Mouse (Mus musculus) midbrain, embryonic 12.5 days (tissue): ENCODE measurements around the gene Gldc. TPM values are rescaled to one million over a fixed set of nuclear protein-coding genes. Genes with fewer than 3 reads are reported as not detected.
"Not testable (repeated sequence)": the region's sequence is repeated elsewhere in the genome, so short reads cannot be mapped to it uniquely, and the experiment has no call there.

Experiments
- ATAC-seq: fragments of 200-750 bp; cut with Nextera tagmentation; 2 replicates; pipeline ENCODE4 v1.8.0; 2017; ENCODE audit warnings: low read depth, moderate TSS enrichment, moderate library complexity; ENCODE audit not compliant: low FRiP score
- H3K27ac ChIP-seq: fragments of 300-500 bp; sonication (generic); replicated peaks from 2 replicates; pipeline ENCODE4 v1.5.1; 2016; ENCODE audit warnings: mild to moderate bottlenecking
- H3K27me3 ChIP-seq: fragments of 300-500 bp; sonication (generic); 2 replicates; pipeline ENCODE4 v1.6.1; 2016; ENCODE audit warnings: mild to moderate bottlenecking
- H3K36me3 ChIP-seq: fragments of 300-500 bp; sonication (generic); 2 replicates; pipeline ENCODE4 v1.6.1; 2016
- H3K4me1 ChIP-seq: fragments of 300-500 bp; sonication (generic); 2 replicates; pipeline ENCODE4 v1.6.1; 2016
- H3K4me2 ChIP-seq: fragments of 300-500 bp; sonication (generic); replicated peaks from 2 replicates; pipeline ENCODE4 v1.6.1; 2016; ENCODE audit warnings: mild to moderate bottlenecking, moderate library complexity
- H3K4me3 ChIP-seq: fragments of 300-500 bp; sonication (generic); 2 replicates; pipeline ENCODE4 v1.5.1; 2016; ENCODE audit warnings: mild to moderate bottlenecking
- H3K9ac ChIP-seq: fragments of 300-500 bp; sonication (generic); replicated peaks from 2 replicates; pipeline ENCODE4 v1.6.1; 2016; ENCODE audit warnings: mild to moderate bottlenecking, moderate library complexity
- H3K9me3 ChIP-seq: fragments of 300-500 bp; sonication (generic); 2 replicates; pipeline ENCODE4 v1.6.1; 2016; ENCODE audit warnings: mild to moderate bottlenecking
- WGBS: fragments of 180-500 bp; shearing (Covaris S2); methylation state at CpG from one replicate; pipeline ENCODE4 v1.1.7; 2016; 5-methylcytosine and 5-hydroxymethylcytosine counted together
- polyA plus RNA-seq: library from polyadenylated mRNA; unstranded; fragments of >200 nt; fragmentation: Nextera tagmentation; extraction: Ambion mirVana; gene quantifications from 2 replicates; pipeline ENCODE4 v1.2.1, GENCODE M21; 2016

The Gldc gene
- 21.7 and 28.3 TPM in 2 replicates for polyA plus RNA-seq

DNA sequence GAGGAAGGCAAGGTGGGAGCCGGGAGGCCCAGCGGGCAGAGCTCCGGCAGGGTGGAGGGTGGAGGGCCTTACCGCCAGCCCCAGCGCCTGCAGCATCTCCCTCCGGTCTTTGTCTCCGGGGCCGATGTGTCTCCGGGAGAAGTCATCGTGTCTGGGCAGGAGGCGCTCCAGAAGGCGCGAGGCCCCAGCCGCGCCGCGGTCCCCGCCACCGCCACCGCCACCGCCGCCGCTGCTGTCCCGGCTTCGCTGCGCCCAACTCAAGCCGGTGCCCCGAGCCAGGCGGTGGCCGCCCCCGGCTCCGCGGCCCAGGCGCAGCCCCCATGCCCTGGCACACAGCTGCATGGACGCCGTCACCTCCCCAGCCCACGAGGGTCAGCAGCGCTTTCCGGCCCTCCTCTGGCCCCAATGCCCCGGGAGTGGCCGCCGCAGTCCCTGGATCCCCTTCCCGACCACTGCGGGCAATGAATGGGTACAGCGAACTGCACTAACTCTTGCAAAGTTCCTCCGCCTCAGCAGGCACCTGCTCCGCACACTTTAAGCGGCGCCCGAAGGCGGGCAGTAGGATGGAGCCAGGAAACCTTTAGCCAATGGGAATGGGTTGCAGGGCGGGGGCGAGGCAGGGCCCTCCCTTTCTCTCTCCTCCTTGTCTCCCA is at the start of gene Gldc:
TSS of gene Gldc (minus strand) at position 511 of the 653 bp plus-strand sequence.
- Histone ChIP-seq H3K36me3 (no peaks in the 10 kb centered on the region), H3K27me3 (peaks cover 39% of the 10 kb centered on the region)
- WGBS = under 1% methylated on average over 52 of the region's 53 CpGs

DNA sequence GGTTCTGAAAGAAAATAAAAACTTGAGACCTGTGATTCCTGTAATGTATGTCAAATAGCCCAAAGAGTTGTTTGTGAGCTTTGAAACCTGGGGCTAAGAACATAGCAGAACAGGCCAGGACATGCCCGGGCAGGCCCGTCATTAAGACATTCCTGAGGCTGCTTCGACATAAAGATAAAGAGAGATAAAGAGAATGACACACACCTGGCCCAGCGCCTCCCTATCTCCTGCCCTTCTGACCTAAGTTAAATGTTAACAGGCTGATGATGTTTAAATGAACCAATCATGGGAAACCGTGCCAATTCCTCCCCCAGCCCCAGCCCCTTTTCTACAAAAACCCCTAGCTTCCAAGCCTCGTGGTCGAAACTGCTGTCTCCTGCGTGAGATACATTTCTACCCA is 47.4 kb upstream of the Gldc start:
- not testable (repeated sequence) for H3K4me3 ChIP-seq, H3K4me1 ChIP-seq
- 95% methylated on average over 8 of the region's 8 CpGs for WGBS

More for the DNA sequence above, at the start of gene Gldc:
- H3K4me3 ChIP-seq = peak within 1 kb of the TSS; percentile 70
- H3K4me2 ChIP-seq = peak within 1 kb of the TSS; percentile 97
- peak within 1 kb of the TSS; percentile 78 for H3K9ac ChIP-seq
- H3K4me1 ChIP-seq = peaks cover 7% of the 10 kb centered on the region
- peak; percentile 95 for ATAC-seq
- peak within 1 kb of the TSS; percentile 69 for H3K27ac ChIP-seq
- 0 out of 2 replicates have a peak, but pooled peaks cover 5% of the 10 kb centered on the region for H3K9me3 ChIP-seq

DNA sequence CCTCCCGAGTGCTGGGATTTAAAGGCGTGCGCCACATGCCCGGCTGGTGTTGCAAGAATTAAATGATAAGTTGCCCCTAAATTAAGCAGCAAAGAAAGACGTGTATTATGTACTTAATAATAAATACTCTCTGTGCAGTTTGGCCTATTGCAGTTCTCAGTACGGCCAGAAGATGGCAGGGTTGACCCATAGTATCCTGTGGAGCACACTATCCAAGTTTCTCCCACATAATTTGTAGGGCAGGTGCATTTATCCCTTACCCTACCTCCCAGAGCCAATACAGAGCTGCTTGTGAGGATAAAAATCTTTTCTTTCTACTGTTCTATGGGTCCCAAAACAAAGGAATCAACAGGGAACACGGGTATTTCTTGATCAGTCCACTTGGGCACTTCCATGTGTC is 42.1 kb upstream of the Gldc start:
- Histone ChIP-seq H3K4me1 (no peaks in the 10 kb centered on the region), H3K9ac (no peak overlapping the region), H3K27me3 (no peaks in the 10 kb centered on the region), H3K27ac (no peak overlapping the region), H3K9me3 (no peaks in the 10 kb centered on the region), H3K4me2 (no peak overlapping the region), H3K4me3 (no peak overlapping the region), H3K36me3 (no peaks in the 10 kb centered on the region)
- 28% methylated on average over 7 of the region's 7 CpGs for WGBS
- ATAC-seq = peak; percentile 44; the same call in 1 of the 2 replicates

More for the DNA sequence above, 47.4 kb upstream of the Gldc start:
- H3K36me3 ChIP-seq, H3K4me2 ChIP-seq, ATAC-seq, H3K9ac ChIP-seq, H3K9me3 ChIP-seq, H3K27ac ChIP-seq, H3K27me3 ChIP-seq: not testable (repeated sequence)

DNA sequence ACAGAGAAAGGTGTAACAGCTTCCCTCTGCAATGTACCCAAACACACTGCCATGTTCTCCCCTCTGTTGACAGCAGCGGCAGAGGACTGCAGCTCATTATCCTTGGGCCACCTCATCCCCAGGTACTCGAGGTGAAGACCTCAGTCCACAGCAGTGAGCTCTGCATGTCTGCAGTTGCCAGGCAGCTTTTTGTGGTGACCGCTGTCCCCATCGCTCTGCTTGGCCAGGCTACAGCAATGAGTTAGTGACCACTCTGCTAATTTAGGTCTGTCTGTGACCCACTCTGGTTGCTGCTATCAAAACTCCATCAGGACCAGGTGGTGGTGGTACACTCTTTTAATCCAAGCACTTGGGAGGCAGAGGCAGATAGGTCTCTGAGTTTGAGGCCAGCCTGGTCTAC is 41.0 kb upstream of the Gldc start:
- Histone ChIP-seq H3K4me3 (no peak overlapping the region), H3K9ac (no peak overlapping the region), H3K4me1 (no peaks in the 10 kb centered on the region), H3K9me3 (no peaks in the 10 kb centered on the region), H3K27me3 (no peaks in the 10 kb centered on the region), H3K27ac (no peak overlapping the region), H3K36me3 (no peaks in the 10 kb centered on the region), H3K4me2 (no peak overlapping the region)
- no peak for ATAC-seq
- 79% methylated on average over 4 of the region's 4 CpGs for WGBS

DNA sequence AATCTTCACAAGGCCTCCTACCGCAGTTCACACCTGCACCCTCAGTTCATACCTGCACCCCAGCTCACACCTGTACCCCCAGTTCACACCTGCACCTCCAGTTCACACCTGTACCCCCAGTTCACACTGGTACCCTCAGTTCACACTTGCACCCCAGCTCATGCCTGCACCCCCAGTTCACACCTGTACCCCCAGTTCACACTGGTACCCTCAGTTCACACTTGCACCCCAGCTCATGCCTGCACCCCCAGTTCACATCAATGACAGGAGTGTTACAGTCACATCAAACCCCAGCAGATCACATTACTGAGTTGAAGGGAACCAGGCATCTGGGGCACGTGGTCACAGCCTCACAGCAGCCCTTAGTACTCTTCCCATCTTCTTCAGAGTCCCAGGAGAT is 40.5 kb upstream of the Gldc start:
- H3K9me3 ChIP-seq, H3K27me3 ChIP-seq, H3K4me2 ChIP-seq, H3K36me3 ChIP-seq, H3K27ac ChIP-seq, ATAC-seq, H3K4me1 ChIP-seq, H3K4me3 ChIP-seq, H3K9ac ChIP-seq: not testable (repeated sequence)
- WGBS = 76% methylated on average over 2 of the region's 2 CpGs

DNA sequence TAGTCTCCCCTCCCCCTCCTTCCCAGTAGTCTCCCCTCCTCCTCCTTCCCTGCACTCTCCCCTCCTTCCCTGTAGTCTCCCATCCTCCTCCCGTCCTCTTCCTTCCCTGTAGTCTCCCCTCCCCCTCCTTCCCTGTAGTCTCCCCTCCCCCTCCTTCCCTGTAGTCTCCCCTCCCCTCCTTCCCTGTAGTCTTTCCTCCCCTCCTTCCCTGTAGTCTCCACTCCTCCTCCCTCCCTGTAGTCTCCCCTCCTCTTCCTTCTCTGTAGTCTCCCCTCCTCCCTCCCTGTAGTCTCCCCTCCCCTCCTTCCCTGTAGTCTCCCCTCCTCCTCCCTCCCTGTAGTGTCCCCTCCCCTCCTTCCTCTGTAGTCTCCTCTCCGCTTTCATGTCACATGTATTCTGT is 38.8 kb upstream of the Gldc start:
- Histone ChIP-seq H3K4me3 (no peak overlapping the region), H3K9me3 (no peaks in the 10 kb centered on the region), H3K36me3 (no peaks in the 10 kb centered on the region), H3K9ac (no peak overlapping the region), H3K4me2 (no peak overlapping the region), H3K27me3 (no peaks in the 10 kb centered on the region), H3K4me1 (no peaks in the 10 kb centered on the region), H3K27ac (no peak overlapping the region)
- ATAC-seq = peak; percentile 38; the same call in 1 of the 2 replicates
- 30% methylated on average over 2 of the region's 2 CpGs for WGBS

DNA sequence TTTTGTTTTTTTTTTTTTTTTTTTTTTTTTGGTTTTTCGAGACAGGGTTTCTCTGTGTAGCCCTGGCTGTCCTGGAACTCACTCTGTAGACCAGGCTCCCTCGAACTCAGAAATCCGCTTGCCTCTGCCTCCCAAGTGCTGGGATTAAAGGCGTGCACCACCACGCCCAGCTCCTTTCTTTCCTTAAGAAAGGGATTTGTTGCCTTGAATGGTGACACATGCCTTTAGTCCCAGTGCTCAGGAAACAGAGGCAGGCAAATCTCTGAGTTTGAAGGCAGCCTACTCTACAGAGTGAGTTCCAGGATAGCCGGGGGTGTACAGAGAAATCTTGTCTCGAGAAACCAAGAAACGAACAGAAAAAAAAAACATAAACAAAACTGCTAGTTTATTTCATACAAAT is 33.8 kb upstream of the Gldc start:
- not testable (repeated sequence) for H3K4me2 ChIP-seq, H3K4me1 ChIP-seq, H3K27ac ChIP-seq, H3K4me3 ChIP-seq, H3K36me3 ChIP-seq, H3K9me3 ChIP-seq, H3K27me3 ChIP-seq, H3K9ac ChIP-seq, ATAC-seq
- WGBS = 87% methylated on average over 8 of the region's 8 CpGs

DNA sequence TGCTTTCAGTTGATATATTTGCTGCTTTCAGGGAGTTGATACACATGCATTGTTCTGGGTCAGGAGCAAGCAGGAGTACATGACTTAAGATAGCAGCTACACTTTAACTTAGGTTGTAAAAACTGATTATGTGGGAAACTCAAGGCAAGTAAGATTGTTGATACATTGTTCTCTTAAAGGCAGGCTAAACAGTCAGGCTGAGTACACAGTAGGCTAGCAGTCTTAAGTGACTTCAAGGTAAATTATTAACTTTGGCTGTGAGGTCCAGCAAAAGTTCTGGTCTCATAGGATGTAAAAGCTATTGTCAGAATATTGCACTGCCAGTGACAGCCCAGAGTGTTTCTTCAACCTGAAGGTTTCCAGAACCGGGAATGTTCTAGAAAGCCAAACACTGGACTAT is 31.8 kb upstream of the Gldc start:
- ATAC-seq = no peak
- no peaks in the 10 kb centered on the region for H3K9me3 ChIP-seq
- no peaks in the 10 kb centered on the region for H3K36me3 ChIP-seq
- H3K27ac ChIP-seq = no peak overlapping the region
- H3K4me2 ChIP-seq = no peak overlapping the region
- 0 out of 2 replicates have a peak, but pooled peaks cover 5% of the 10 kb centered on the region for H3K27me3 ChIP-seq
- no peak overlapping the region for H3K4me3 ChIP-seq
- no peaks in the 10 kb centered on the region for H3K4me1 ChIP-seq
- no peak overlapping the region for H3K9ac ChIP-seq
- 76% methylated on average over 1 of the region's 1 CpGs for WGBS

DNA sequence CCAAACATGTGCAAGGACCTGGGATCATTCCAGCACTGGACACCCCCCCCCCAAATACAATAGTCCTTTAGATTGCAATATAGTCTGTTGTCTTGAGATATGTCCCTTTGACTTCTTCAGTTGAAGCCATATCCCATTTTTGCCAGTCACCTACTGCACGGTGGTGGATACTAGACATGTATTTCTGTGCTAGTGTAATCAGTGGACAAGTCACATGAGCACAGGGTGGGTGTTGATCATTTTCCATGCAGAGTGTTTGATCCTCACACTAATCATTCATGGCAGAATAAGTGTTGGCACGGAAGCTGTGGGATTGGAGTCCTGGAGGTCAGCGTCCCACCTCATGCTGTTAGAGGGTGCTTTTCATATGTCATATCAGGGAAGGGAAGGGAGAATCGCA is 30.6 kb upstream of the Gldc start:
- 0 out of 2 replicates have a peak, but pooled peaks cover 5% of the 10 kb centered on the region for H3K27me3 ChIP-seq
- no peak overlapping the region for H3K4me3 ChIP-seq
- H3K9me3 ChIP-seq = no peaks in the 10 kb centered on the region
- no peak for ATAC-seq
- H3K4me2 ChIP-seq = no peak overlapping the region
- no peak overlapping the region for H3K27ac ChIP-seq
- no peaks in the 10 kb centered on the region for H3K36me3 ChIP-seq
- 79% methylated on average over 4 of the region's 4 CpGs for WGBS
- H3K4me1 ChIP-seq = no peaks in the 10 kb centered on the region
- H3K9ac ChIP-seq = no peak overlapping the region

DNA sequence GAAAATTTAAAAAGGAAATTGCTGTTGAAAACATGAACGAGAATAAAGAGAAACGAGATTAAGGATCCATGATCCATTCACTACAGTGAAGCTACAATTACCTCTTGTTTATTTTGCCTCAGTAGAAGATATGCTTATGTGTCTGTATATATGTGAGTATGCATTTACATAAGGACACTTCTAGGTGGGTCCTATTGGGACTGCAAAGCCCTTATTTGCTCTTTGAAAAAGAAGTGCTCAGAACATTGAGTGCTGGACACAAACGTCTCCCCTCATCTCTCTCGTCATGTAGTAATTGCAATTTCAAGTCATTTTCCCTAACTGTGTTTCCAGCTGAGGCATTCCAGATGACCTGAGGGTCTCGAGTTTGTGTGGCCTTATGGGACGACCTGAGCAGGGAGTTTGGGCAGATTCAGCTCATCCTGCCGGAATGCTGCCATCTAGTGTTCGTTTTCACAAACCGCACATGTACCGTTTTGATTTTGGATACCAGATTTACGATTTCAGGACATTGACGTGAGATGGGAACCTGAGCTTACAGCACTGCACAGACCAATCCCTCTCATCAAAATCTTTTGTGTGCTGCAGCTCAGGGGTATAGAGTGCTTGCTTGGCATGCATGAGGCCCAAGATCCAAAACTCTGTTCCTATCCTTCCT is 30.1 kb upstream of the Gldc start:
- H3K4me1 ChIP-seq = no peaks in the 10 kb centered on the region

DNA sequence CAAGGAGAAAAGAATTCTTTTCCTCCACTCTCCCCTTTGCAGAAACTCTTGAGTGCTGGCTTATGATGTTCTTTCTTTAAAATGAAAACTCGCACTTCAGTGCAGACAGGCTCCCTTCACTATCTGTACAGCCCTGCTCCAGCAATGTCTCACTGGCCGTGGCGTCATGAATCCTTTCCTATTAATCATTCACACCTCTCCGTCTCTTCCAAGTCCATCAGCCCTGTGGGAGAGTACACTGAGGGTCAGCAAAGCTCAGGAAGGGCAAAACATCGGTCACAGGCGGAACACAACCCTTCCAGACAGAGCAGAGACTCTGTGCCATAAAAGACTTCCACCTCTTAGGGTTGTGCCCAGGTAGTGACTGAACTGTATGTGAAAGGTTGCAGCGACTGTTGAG is 26.9 kb upstream of the Gldc start:
- H3K9ac ChIP-seq = no peak overlapping the region
- no peaks in the 10 kb centered on the region for H3K4me1 ChIP-seq
- no peaks in the 10 kb centered on the region for H3K9me3 ChIP-seq
- WGBS = 85% methylated on average over 7 of the region's 7 CpGs
- no peak overlapping the region for H3K4me2 ChIP-seq
- no peak overlapping the region for H3K27ac ChIP-seq
- no peak for ATAC-seq
- no peaks in the 10 kb centered on the region for H3K36me3 ChIP-seq
- H3K27me3 ChIP-seq = 0 out of 2 replicates have a peak, but pooled peaks cover 5% of the 10 kb centered on the region
- H3K4me3 ChIP-seq = no peak overlapping the region

More for the DNA sequence above, 30.1 kb upstream of the Gldc start:
- peak; percentile 49; the same call in 1 of the 2 replicates for ATAC-seq
- no peak overlapping the region for H3K4me2 ChIP-seq
- H3K27me3 ChIP-seq = 0 out of 2 replicates have a peak, but pooled peaks cover 5% of the 10 kb centered on the region
- no peak overlapping the region for H3K27ac ChIP-seq
- no peaks in the 10 kb centered on the region for H3K36me3 ChIP-seq
- H3K9me3 ChIP-seq = no peaks in the 10 kb centered on the region
- H3K4me3 ChIP-seq = no peak overlapping the region
- H3K9ac ChIP-seq = no peak overlapping the region
- WGBS = 20% methylated on average over 12 of the region's 12 CpGs

DNA sequence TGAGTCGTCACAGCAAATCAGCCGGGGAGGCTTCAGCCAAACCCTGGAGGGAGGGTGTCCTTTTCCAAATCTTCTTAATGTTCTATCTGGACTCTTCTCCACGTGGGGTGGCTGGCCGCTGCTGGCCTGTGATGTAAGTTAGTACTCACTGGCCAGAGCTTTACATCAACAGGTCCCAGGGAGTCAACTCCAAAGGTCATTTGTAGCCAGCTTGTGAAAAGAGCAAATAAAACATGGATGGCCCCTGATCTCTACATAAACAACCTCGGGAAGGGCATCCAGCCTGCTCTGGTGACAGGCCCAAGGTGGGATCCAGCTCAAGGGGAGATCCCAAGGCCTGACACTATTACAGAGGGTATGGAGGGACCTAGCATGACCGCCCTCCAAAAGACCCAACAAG is 19.8 kb upstream of the Gldc start:
- no peaks in the 10 kb centered on the region for H3K4me1 ChIP-seq
- no peak for ATAC-seq
- H3K9me3 ChIP-seq = no peaks in the 10 kb centered on the region
- no peak overlapping the region for H3K9ac ChIP-seq
- H3K36me3 ChIP-seq = no peaks in the 10 kb centered on the region
- no peaks in the 10 kb centered on the region for H3K27me3 ChIP-seq
- no peak overlapping the region for H3K4me2 ChIP-seq
- H3K4me3 ChIP-seq = no peak overlapping the region
- WGBS = 75% methylated on average over 6 of the region's 6 CpGs
- H3K27ac ChIP-seq = no peak overlapping the region
